Mouse (Mus musculus) heart, embryonic 15.5 days (tissue): ENCODE measurements around the gene Slc26a9. TPM values are rescaled to one million over a fixed set of nuclear protein-coding genes. Genes with fewer than 3 reads are reported as not detected.

Experiments
- ATAC-seq: fragments of 200-750 bp; cut with Nextera tagmentation; replicated peaks from 2 replicates; pipeline ENCODE4 v1.8.0; 2017; ENCODE audit warnings: low read depth, moderate TSS enrichment; ENCODE audit not compliant: insufficient number of reproducible peaks, insufficient read depth, low FRiP score
- H3K27ac ChIP-seq: fragments of 300-500 bp; sonication (generic); 2 replicates; pipeline ENCODE4 v1.5.1; 2015; ENCODE audit warnings: mild to moderate bottlenecking, inconsistent platforms
- H3K27me3 ChIP-seq: fragments of 300-500 bp; sonication (generic); 2 replicates; pipeline ENCODE4 v1.6.1; 2015; ENCODE audit warnings: inconsistent platforms
- H3K36me3 ChIP-seq: fragments of 300-500 bp; sonication (generic); 2 replicates; pipeline ENCODE4 v1.6.1; 2015; ENCODE audit warnings: mild to moderate bottlenecking, inconsistent platforms
- H3K4me1 ChIP-seq: fragments of 300-500 bp; sonication (generic); replicated peaks from 2 replicates; pipeline ENCODE4 v1.6.1; 2015; ENCODE audit warnings: inconsistent platforms
- H3K4me2 ChIP-seq: fragments of 300-500 bp; sonication (generic); 2 replicates; pipeline ENCODE4 v1.6.1; 2015; ENCODE audit warnings: inconsistent platforms, mild to moderate bottlenecking, moderate library complexity
- H3K4me3 ChIP-seq: fragments of 300-500 bp; sonication (generic); 2 replicates; pipeline ENCODE4 v1.5.1; 2015; ENCODE audit warnings: mild to moderate bottlenecking, inconsistent platforms
- H3K9ac ChIP-seq: fragments of 300-500 bp; sonication (generic); 2 replicates; pipeline ENCODE4 v1.6.1; 2015; ENCODE audit warnings: mild to moderate bottlenecking, inconsistent platforms
- H3K9me3 ChIP-seq: fragments of 300-500 bp; sonication (generic); replicated peaks from 2 replicates; pipeline ENCODE4 v1.6.1; 2016; ENCODE audit warnings: inconsistent platforms
- WGBS: fragments of 180-500 bp; shearing (Covaris S2); methylation state at CpG from one replicate; pipeline ENCODE4 v1.1.7; 2015; ENCODE audit warnings: mixed read lengths; 5-methylcytosine and 5-hydroxymethylcytosine counted together
- polyA plus RNA-seq: library from polyadenylated mRNA; unstranded; fragments of >200 nt; fragmentation: Nextera tagmentation; extraction: Ambion mirVana; gene quantifications from 2 replicates; pipeline ENCODE4 v1.2.1, GENCODE M21; 2015

Gene Slc26a9
- polyA plus RNA-seq, 1 experiment from 2014 or later, result 0.08 TPM

DNA sequence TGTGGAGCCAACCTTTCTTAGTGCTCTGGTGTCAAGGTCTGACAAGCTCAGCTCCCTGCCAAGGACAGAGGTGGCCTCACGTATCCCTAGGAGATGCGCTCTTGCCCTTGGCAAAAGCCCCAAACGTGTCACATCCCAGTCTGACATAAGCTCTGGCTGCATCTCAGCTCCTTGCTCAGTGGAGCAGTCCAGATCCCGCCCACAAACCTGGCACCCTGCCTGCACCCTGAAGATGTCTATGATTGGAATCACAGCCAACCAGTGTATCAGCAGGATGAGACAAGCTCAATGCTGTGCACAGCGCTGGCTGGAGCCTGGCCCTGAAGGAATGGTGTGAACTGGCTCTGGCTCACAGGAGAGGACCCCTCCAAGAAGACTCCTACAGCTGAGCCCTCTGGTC is 6.6 kb upstream of the Slc26a9 start:
- peak overlapping the region; percentile 64 for H3K27ac ChIP-seq
- WGBS, result 42% methylated on average over 5 of the region's 5 CpGs
- H3K9me3 ChIP-seq, result no peaks in the 10 kb centered on the region
- H3K4me2 ChIP-seq, result no peak overlapping the region
- H3K4me3 ChIP-seq, result no peak overlapping the region
- H3K27me3 ChIP-seq, result no peaks in the 10 kb centered on the region
- H3K4me1 ChIP-seq, result peaks cover 23% of the 10 kb centered on the region
- no peak overlapping the region for H3K9ac ChIP-seq
- peak; percentile 57 for ATAC-seq
- no peaks in the 10 kb centered on the region for H3K36me3 ChIP-seq

GRCm38 (mm10) chr1:131738760-131739159 is 5.1 kb upstream of the Slc26a9 start:
- 72% methylated on average over 1 of the region's 1 CpGs for WGBS
- H3K4me3 ChIP-seq, result no peak overlapping the region
- H3K36me3 ChIP-seq, result no peaks in the 10 kb centered on the region
- H3K27ac ChIP-seq, result no peak overlapping the region
- no peak overlapping the region for H3K9ac ChIP-seq
- peaks cover 20% of the 10 kb centered on the region for H3K4me1 ChIP-seq
- no peaks in the 10 kb centered on the region for H3K9me3 ChIP-seq
- H3K27me3 ChIP-seq, result no peaks in the 10 kb centered on the region
- no peak for ATAC-seq
- H3K4me2 ChIP-seq, result no peak overlapping the region

DNA sequence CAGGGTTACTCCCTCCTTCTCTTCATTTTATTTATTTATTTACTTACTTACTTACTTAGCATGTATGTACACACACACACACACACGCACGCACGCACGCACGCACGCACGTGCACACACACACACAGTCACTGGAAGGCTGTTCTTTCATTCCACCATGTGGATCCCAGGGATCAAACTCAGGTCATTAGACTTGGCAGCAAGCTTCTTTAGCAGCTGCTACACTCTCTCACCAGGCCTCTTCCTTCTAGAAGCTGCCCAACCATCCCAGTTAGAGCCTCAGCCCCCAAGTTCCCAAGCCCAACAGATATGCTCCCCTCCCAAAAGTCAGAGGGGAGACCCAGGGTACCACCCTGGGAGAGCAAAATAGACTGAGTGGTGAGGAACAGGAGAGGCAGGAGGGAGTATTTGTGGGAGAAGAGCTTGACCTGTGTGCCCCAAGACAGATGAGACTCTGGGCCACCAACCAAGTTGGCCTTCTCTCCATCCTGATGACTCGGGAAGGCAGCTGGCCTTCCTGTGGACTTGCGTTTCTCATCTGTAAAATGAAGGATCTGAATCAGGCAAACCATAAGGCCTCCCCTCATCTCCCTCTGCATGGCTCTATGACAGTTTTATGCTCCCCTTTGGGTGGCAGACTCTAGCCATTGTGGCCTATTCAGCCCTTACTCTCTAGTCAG is 4.2 kb upstream of the Slc26a9 start:
- ATAC-seq, result no peak
- Histone ChIP-seq H3K4me1 (peaks cover 27% of the 10 kb centered on the region), H3K27me3 (no peaks in the 10 kb centered on the region), H3K4me2 (no peak overlapping the region), H3K9me3 (no peaks in the 10 kb centered on the region), H3K9ac (no peak overlapping the region), H3K36me3 (no peaks in the 10 kb centered on the region), H3K4me3 (no peak overlapping the region), H3K27ac (no peak overlapping the region)
- 94% methylated on average over 9 of the region's 9 CpGs for WGBS

DNA sequence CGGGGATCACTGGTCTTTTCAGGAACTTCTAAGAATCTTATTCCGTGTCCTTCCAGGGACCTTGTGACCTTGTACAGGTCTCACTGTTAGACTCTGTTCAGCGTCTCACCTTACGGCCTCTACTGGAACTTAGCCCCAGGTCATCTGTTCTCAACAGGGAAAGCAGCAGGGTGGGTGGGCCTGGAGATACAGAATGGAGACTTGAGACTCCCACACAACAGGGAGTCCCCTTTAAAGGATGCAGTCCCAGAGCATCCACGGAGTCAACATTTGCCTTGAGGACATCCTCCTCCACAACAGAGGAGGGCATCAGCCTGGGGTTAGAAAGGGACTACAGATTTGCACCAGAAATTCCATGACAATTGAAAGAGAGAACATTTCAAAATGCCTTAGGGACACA is 1.6 kb downstream of the Slc26a9 start:
- Histone ChIP-seq H3K27me3 (0 out of 2 replicates have a peak, but pooled peaks cover 5% of the 10 kb centered on the region), H3K4me1 (peaks cover 12% of the 10 kb centered on the region), H3K27ac (no peak overlapping the region), H3K4me3 (no peak overlapping the region), H3K4me2 (no peak overlapping the region), H3K9ac (no peak overlapping the region), H3K9me3 (no peaks in the 10 kb centered on the region), H3K36me3 (no peaks in the 10 kb centered on the region)
- no peak for ATAC-seq
- WGBS, result 69% methylated on average over 5 of the region's 5 CpGs

DNA sequence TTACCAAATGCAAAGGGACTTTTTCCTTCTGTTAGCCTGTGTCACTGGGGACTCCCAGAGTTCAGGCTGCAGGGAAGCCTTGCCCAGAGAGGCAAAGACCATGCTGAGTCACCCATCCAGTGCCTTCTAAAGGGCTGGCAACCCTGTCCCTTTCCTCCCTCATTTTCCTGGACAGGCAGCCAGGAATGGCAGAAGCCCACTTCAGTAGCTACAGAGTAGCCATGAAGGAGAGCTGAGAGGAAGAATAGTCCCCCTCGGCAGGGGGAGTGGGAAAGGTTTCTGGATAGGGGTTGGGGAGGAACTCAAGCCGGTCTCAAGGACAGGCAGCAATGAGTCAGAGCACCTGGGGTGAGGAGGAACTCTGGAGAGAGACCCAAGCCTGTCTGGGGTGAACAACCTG is 3.9 kb downstream of the Slc26a9 start:
- Histone ChIP-seq H3K9me3 (no peaks in the 10 kb centered on the region), H3K27me3 (0 out of 2 replicates have a peak, but pooled peaks cover 5% of the 10 kb centered on the region), H3K27ac (no peak overlapping the region), H3K4me2 (no peak overlapping the region), H3K36me3 (no peaks in the 10 kb centered on the region), H3K4me3 (no peak overlapping the region), H3K4me1 (peaks cover 12% of the 10 kb centered on the region), H3K9ac (no peak overlapping the region)
- no peak for ATAC-seq
- WGBS, result 64% methylated on average over 2 of the region's 2 CpGs

- WGBS, result 83% methylated on average over 2 of the region's 2 CpGs
- H3K4me1 ChIP-seq, result peaks cover 12% of the 10 kb centered on the region
- 0 out of 2 replicates have a peak, but pooled peaks cover 5% of the 10 kb centered on the region for H3K27me3 ChIP-seq
- H3K4me2 ChIP-seq, result no peak overlapping the region
- no peaks in the 10 kb centered on the region for H3K9me3 ChIP-seq
- no peak for ATAC-seq
- H3K4me3 ChIP-seq, result no peak overlapping the region
- H3K9ac ChIP-seq, result no peak overlapping the region
- no peaks in the 10 kb centered on the region for H3K36me3 ChIP-seq
- H3K27ac ChIP-seq, result no peak overlapping the region
Observed at GRCm38 (mm10) chr1:131748636-131749035, 4.8 kb downstream of the Slc26a9 start.

DNA sequence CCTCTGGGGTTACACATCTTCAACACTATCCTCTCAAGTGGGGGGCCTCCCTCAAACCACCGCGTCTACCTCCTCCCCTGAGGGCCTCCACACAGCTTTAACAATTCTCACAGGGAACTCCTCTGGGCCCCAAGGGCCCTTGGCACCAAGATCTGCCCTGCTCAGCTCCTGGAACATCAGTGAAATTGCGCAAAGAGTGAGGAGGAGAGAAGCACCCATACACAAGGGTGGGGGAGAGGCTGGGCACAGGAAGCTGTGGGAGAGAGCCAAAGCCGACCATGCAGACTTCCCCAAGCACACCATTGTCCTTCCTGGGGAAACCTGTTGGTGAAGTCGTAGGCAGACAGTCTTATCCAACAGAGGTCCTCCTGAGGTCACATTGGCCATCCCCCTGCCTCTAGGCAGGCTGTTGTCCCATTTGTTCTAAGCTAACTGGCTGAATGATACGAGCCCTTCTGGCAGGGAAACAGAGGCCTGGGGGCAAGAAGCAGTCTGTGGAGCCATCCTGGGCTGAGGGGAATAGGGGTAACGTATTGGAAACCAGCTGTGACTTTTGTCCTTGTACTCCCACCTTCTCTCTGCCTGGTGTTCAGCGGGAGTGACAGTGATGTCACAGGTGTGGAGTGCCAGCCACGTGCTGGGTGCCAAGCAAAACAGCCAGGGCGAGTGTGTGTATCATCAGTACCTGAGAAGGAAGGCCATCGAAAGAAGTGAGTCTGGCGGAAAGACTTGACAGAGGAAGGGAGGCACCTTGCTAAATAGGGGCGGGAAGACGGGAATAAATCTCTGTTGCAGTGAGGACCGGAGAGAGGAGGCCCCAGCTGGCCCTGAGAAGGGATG is 6.1 kb downstream of the Slc26a9 start:
- Histone ChIP-seq H3K4me2 (no peak overlapping the region), H3K27ac (no peak overlapping the region), H3K9ac (no peak overlapping the region), H3K9me3 (no peaks in the 10 kb centered on the region), H3K27me3 (0 out of 2 replicates have a peak, but pooled peaks cover 5% of the 10 kb centered on the region), H3K4me1 (peaks cover 13% of the 10 kb centered on the region), H3K36me3 (no peaks in the 10 kb centered on the region), H3K4me3 (no peak overlapping the region)
- 71% methylated on average over 15 of the region's 15 CpGs for WGBS
- ATAC-seq, result no peak

GRCm38 (mm10) chr1:131751181-131751890 is 7.5 kb downstream of the Slc26a9 start:
- Histone ChIP-seq H3K27ac (no peak overlapping the region), H3K9me3 (no peaks in the 10 kb centered on the region), H3K27me3 (0 out of 2 replicates have a peak, but pooled peaks cover 5% of the 10 kb centered on the region), H3K4me3 (no peak overlapping the region), H3K4me1 (peaks cover 19% of the 10 kb centered on the region), H3K4me2 (no peak overlapping the region), H3K36me3 (no peaks in the 10 kb centered on the region), H3K9ac (no peak overlapping the region)
- no peak for ATAC-seq
- 67% methylated on average over 3 of the region's 3 CpGs for WGBS

- H3K27ac ChIP-seq, result no peak overlapping the region
- no peak overlapping the region for H3K4me2 ChIP-seq
- peaks cover 19% of the 10 kb centered on the region for H3K4me1 ChIP-seq
- no peaks in the 10 kb centered on the region for H3K36me3 ChIP-seq
- H3K9ac ChIP-seq, result no peak overlapping the region
- 0 out of 2 replicates have a peak, but pooled peaks cover 5% of the 10 kb centered on the region for H3K27me3 ChIP-seq
- H3K4me3 ChIP-seq, result no peak overlapping the region
- ATAC-seq, result no peak
- WGBS, result 57% methylated on average over 10 of the region's 10 CpGs
- H3K9me3 ChIP-seq, result no peaks in the 10 kb centered on the region
Observed at GRCm38 (mm10) chr1:131751891-131752311, 8.1 kb downstream of the Slc26a9 start.

DNA sequence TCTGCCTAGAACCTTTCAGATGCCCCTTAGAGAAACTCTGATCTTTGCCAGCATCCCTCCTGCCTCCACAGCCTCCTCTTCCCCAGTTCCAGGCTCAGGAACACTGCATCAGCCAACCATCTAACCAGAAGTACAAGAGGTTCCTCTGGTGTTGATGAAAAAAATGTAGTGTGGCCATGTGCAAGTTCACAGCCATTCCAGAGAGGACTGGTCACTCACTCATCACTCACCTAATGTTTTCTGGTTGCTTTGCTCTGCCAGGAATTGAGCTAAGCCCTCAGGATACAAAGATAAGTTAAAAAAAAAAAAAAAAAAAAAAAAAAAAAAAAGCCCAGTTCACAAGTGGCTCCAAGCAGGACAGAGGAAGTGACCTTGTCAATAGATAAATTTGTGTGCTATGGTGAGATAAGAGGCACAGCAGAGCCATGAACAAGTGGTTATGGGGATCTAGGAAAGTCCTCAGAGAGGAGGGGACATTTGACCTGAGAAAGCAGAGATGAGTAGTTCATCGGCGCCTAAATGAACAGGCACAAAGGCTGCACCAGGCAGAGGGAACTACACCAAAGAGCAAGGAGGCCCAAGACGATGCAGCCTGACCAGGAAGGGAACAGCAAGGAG is 10.5 kb downstream of the Slc26a9 start:
- Histone ChIP-seq H3K9ac (no peak overlapping the region), H3K27me3 (no peaks in the 10 kb centered on the region), H3K9me3 (no peaks in the 10 kb centered on the region), H3K36me3 (no peaks in the 10 kb centered on the region), H3K4me3 (no peak overlapping the region), H3K27ac (peak overlapping the region; percentile 44), H3K4me1 (peaks cover 19% of the 10 kb centered on the region), H3K4me2 (no peak overlapping the region)
- WGBS, result 43% methylated on average over 3 of the region's 3 CpGs
- no peak for ATAC-seq

DNA sequence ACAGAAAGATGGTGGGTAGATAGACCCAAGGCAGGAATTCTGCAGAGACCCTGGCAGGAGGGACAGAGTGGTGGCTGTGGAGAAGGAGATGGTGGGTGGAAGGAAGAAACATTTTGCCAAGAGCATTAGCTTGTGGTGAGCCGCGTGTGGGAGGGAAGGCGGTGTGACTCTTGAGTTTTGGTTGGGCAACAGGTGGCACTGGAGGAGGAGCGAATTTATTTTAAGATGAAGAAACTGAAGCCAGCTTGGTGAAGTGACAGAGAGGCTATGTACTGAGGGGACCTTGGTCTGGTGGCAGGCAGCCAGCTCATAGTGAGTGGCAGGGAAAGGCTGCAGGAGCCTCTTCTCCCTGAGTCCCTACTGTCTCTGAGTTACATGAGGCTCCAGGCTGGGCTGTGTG is 11.1 kb downstream of the Slc26a9 start:
- no peaks in the 10 kb centered on the region for H3K27me3 ChIP-seq
- H3K9ac ChIP-seq, result no peak overlapping the region
- no peak; the same call in 1 of the 2 replicates for ATAC-seq
- 44% methylated on average over 4 of the region's 4 CpGs for WGBS
- H3K4me2 ChIP-seq, result no peak overlapping the region
- H3K9me3 ChIP-seq, result no peaks in the 10 kb centered on the region
- no peaks in the 10 kb centered on the region for H3K36me3 ChIP-seq
- H3K27ac ChIP-seq, result peak overlapping the region; percentile 44
- H3K4me3 ChIP-seq, result no peak overlapping the region
- peaks cover 21% of the 10 kb centered on the region for H3K4me1 ChIP-seq
